Mouse (Mus musculus) heart, postnatal 0 days (tissue): Measurements from ENCODE around the gene Rsc1a1. TPM values are rescaled to one million over a fixed set of nuclear protein-coding genes. Genes with fewer than 3 reads are reported as not detected.

Experiments used
- ATAC-seq: fragments of 200-750 bp; cut with Nextera tagmentation; 2 replicates; pipeline ENCODE4 v1.8.0; 2017; ENCODE audit warnings: low read depth, moderate number of reproducible peaks, moderate library complexity; ENCODE audit not compliant: insufficient read depth
- DNase-seq: peaks from one replicate; pipeline ENCODE4 v3.0.0-alpha.2; 2016; ENCODE audit warnings: low spot score
- H3K27ac ChIP-seq: fragments of 300-500 bp; sonication (generic); 2 replicates; pipeline ENCODE4 v1.5.1; 2014; ENCODE audit warnings: low read depth, mild to moderate bottlenecking
- H3K27me3 ChIP-seq: fragments of 300-500 bp; sonication (generic); 2 replicates; pipeline ENCODE4 v1.6.1; 2014; ENCODE audit warnings: low read length, mixed read lengths; ENCODE audit not compliant: control insufficient read depth, insufficient read depth
- H3K36me3 ChIP-seq: fragments of 300-500 bp; sonication (generic); replicated peaks from 2 replicates; pipeline ENCODE4 v1.6.1; 2014; ENCODE audit warnings: low read length, mixed read lengths; ENCODE audit not compliant: control insufficient read depth, insufficient read depth
- H3K4me1 ChIP-seq: fragments of 300-500 bp; sonication (generic); 2 replicates; pipeline ENCODE4 v1.6.1; 2014; ENCODE audit warnings: antibody characterized with exemption; ENCODE audit not compliant: control insufficient read depth, insufficient read depth
- H3K4me2 ChIP-seq: fragments of 300-500 bp; sonication (generic); 2 replicates; pipeline ENCODE4 v1.6.1; 2014; ENCODE audit warnings: low read depth, mild to moderate bottlenecking, low read length, moderate library complexity
- H3K4me3 ChIP-seq: fragments of 300-500 bp; sonication (generic); 2 replicates; pipeline ENCODE4 v1.5.1; 2014; ENCODE audit warnings: low read depth, low read length
- H3K9ac ChIP-seq: fragments of 300-500 bp; sonication (generic); replicated peaks from 2 replicates; pipeline ENCODE4 v1.6.1; 2014; ENCODE audit warnings: low read depth, low read length, mixed read lengths
- H3K9me3 ChIP-seq: fragments of 300-500 bp; sonication (generic); replicated peaks from 2 replicates; pipeline ENCODE4 v1.6.1; 2016; ENCODE audit warnings: low read length; ENCODE audit not compliant: control insufficient read depth
- CTCF ChIP-seq: IDR thresholded peaks from 2 replicates; pipeline ENCODE4 v1.5.1; 2016; ENCODE audit warnings: antibody characterized with exemption, control low read depth, low read depth
- EP300 ChIP-seq: IDR thresholded peaks from 2 replicates; pipeline ENCODE4 v1.6.1; 2016; ENCODE audit warnings: antibody characterized with exemption, low read depth
- WGBS: fragments of 180-500 bp; shearing (Covaris S2); extraction: QIAGEN DNeasy Blood & Tissue Kit; methylation state at CpG from one replicate; pipeline ENCODE4 v1.1.7; 2014; 5-methylcytosine and 5-hydroxymethylcytosine counted together
- polyA plus RNA-seq: library from polyadenylated mRNA; unstranded; fragments of >200 nt; fragmentation: Nextera tagmentation; extraction: Ambion mirVana; gene quantifications from 2 replicates; pipeline ENCODE4 v1.2.1, GENCODE M21; 2015
- total RNA-seq: library from RNA; depleted of rRNA; stranded (reverse); fragments of >200 nt; gene quantifications from 2 replicates; pipeline ENCODE4 v1.2.3, GENCODE M21; 2014; ENCODE audit warnings: low replicate concordance

Rsc1a1 gene
- total and polyA plus RNA-seq, 2 experiments from 2014 or later = 11.9 TPM; not detected in 1

GRCm38 (mm10) chr4:141647187-141647586 lies 38.2 kb downstream of the Rsc1a1 start:
- WGBS = 88% methylated on average over 3 of the region's 3 CpGs
- H3K4me1 ChIP-seq = peaks cover 37% of the 10 kb centered on the region
- H3K9ac ChIP-seq = no peak overlapping the region
- DNase-seq (no peak), ATAC-seq (no peak)
- TF ChIP-seq CTCF = no peak
- no peak for TF ChIP-seq EP300
- no peak overlapping the region for H3K4me3 ChIP-seq
- no peaks in the 10 kb centered on the region for H3K27me3 ChIP-seq
- no peak overlapping the region for H3K27ac ChIP-seq
- peaks cover 12% of the 10 kb centered on the region for H3K36me3 ChIP-seq
- H3K4me2 ChIP-seq = no peak overlapping the region
- H3K9me3 ChIP-seq = no peaks in the 10 kb centered on the region

GRCm38 (mm10) chr4:141645988-141646387 lies 39.4 kb downstream of the Rsc1a1 start:
- H3K36me3 ChIP-seq = peaks cover 19% of the 10 kb centered on the region
- H3K27ac ChIP-seq = no peak overlapping the region
- no peak for DNase-seq
- no peaks in the 10 kb centered on the region for H3K27me3 ChIP-seq
- H3K4me1 ChIP-seq = peaks cover 42% of the 10 kb centered on the region
- H3K9ac ChIP-seq = no peak overlapping the region
- no peaks in the 10 kb centered on the region for H3K9me3 ChIP-seq
- no peak overlapping the region for H3K4me3 ChIP-seq
- no peak overlapping the region for H3K4me2 ChIP-seq
- TF ChIP-seq CTCF = no peak
- TF ChIP-seq EP300 = no peak
- 92% methylated on average over 8 of the region's 8 CpGs for WGBS
- ATAC-seq = no peak

GRCm38 (mm10) chr4:141643118-141643855 lies 42.1 kb downstream of the Rsc1a1 start:
- TF ChIP-seq EP300 (peak; percentile 93), CTCF (no peak)
- Histone ChIP-seq H3K36me3 (peaks cover 44% of the 10 kb centered on the region), H3K27ac (peak overlapping the region; percentile 91), H3K4me1 (peaks cover 29% of the 10 kb centered on the region), H3K27me3 (no peaks in the 10 kb centered on the region), H3K4me3 (no peak overlapping the region), H3K4me2 (peak overlapping the region; percentile 7; the same call in 1 of the 2 replicates), H3K9ac (no peak overlapping the region), H3K9me3 (no peaks in the 10 kb centered on the region)
- peak; percentile 95 for DNase-seq
- WGBS = 8% methylated on average over 7 of the region's 7 CpGs
- peak; percentile 88 for ATAC-seq

- peaks cover 51% of the 10 kb centered on the region for H3K36me3 ChIP-seq
- no peak for DNase-seq
- no peak overlapping the region for H3K4me2 ChIP-seq
- H3K9me3 ChIP-seq = no peaks in the 10 kb centered on the region
- no peak overlapping the region for H3K4me3 ChIP-seq
- H3K4me1 ChIP-seq = peaks cover 27% of the 10 kb centered on the region
- no peaks in the 10 kb centered on the region for H3K27me3 ChIP-seq
- H3K27ac ChIP-seq = peak overlapping the region; percentile 91
- 0 out of 2 replicates have a peak overlapping the region, but pooled peaks have one; percentile 18 for H3K9ac ChIP-seq
- 81% methylated on average over 25 of the region's 25 CpGs for WGBS
- TF ChIP-seq EP300 = no peak
- no peak for ATAC-seq
These were observed 43.2 kb downstream of the Rsc1a1 start for GRCm38 (mm10) chr4:141641961-141642811.

GRCm38 (mm10) chr4:141641353-141641771 lies 44.0 kb downstream of the Rsc1a1 start:
- WGBS = 43% methylated on average over 7 of the region's 7 CpGs
- Histone ChIP-seq H3K36me3 (peaks cover 57% of the 10 kb centered on the region), H3K9me3 (no peaks in the 10 kb centered on the region), H3K4me1 (peaks cover 27% of the 10 kb centered on the region), H3K4me3 (no peak overlapping the region), H3K9ac (0 out of 2 replicates have a peak overlapping the region, but pooled peaks have one; percentile 18), H3K27ac (peak overlapping the region; percentile 91), H3K4me2 (no peak overlapping the region), H3K27me3 (no peaks in the 10 kb centered on the region)
- no peak for DNase-seq
- no peak for TF ChIP-seq EP300
- TF ChIP-seq CTCF = no peak
- ATAC-seq = no peak
